Mouse (Mus musculus) thymus, postnatal 14 days (tissue): ENCODE results near the gene Pan2.

Source experiments
- DNase-seq: peaks from one replicate; pipeline ENCODE4 v3.0.0; 2021

Pan2 gene

DNA sequence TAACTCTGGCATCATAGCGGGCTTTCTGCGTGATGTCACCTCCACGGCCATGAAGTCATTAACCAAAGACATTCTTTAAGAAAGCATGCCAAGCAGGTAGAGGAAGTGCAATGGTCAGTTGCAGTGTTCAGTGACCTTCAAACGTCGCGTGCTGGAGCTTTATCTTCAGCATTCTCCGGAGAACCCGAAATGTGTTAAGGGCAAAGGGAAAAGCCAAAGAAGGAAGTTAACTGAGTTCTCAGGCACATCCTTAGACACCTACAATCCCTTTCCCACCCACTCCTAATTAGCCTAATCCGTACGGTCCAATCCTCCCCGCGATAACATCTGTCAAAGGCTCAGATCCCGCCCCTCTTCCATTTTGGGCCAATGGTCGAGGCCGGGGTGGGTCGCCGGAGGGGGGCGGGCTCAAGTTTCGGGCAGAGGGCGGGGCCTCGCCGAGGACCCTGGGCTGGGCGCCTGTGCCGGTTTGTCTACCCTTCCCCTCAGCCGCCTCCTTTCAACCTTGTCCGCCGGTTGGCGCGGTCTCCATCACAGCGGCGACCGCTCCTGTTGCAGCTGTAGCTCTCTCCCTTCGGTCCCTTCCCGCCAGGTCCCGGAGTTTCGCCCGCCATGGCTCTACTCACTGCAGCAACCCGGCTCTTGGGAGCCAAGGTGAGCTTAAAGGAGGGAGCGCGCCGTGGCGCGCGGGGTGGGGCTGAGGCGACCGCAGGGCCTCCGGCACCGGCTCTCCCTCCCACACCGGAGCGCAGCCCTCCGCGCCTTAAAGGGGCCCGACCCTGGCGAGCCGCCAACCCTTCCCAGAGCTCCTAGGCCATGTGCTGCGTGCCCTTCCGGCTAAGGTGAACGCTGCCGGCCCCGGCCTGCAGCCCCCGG, 34.4 kb downstream of the Pan2 start, which contains the start of gene Cs:
Cs (plus strand) TSS at position 429 of the 876 bp plus-strand sequence.
- peak; percentile 98 for DNase-seq

DNA sequence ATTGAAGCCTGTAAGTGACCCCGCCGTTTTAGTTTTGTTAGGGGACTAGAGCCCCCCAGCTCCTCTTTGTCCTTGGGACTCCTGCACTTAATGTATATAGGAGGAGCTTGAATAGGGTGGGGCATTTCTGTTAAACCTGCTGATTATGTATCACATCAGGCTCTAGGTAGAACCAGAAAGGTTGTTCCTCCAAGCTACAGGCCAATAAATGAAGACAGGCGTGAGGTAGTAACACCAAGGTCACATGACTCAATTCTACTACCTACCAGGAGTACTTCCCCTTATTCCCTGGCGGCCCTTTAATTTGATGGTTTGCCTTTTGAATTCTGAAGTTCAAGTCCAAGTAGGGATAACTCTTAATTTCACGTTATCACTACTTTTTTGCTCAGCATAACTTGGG, 35.3 kb downstream of the Pan2 start:
- DNase-seq, result no peak

DNA sequence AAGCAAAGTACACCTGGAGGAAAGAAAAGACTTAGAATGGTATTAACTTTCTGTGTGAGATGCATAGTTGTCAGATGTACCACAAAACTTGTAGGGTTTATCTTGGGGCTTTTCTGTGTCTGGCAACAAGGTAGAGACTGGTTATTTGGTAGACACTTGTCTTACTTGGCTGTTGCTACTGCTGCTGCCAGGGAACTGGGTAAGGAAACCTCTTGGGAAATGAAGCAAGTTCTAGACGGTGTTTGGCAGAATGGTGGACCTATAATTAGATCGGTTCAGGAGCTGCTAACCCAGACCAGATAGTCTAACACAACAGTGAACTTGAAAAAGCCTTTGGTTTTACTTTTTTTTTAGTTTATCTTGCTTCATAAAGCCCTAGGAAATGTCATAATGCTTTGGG, 35.8 kb downstream of the Pan2 start:
- DNase-seq, result no peak

DNA sequence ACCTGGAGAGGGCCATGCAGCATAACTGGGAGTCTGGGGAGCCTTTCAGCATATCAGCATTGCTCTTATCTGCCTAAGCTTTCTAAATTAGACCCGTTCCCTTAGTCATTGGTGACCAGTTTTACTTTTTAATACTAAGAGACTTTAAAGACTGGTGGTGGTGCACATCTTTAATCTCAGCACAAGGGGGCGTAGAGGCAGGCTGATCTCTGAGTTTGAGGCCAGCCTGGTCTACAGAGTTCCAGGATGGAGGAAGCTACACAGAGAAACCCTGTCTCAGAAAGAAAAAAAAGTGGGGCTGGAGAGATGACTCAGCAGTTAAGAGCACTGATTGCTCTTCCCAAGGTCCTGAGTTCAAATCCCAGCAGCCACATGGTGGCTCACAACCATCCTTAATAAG, 37.1 kb downstream of the Pan2 start:
- no peak for DNase-seq

- no peak for DNase-seq
Measured at GRCm38 (mm10) chr10:128343436-128343835, 40.3 kb downstream of the Pan2 start.

DNA sequence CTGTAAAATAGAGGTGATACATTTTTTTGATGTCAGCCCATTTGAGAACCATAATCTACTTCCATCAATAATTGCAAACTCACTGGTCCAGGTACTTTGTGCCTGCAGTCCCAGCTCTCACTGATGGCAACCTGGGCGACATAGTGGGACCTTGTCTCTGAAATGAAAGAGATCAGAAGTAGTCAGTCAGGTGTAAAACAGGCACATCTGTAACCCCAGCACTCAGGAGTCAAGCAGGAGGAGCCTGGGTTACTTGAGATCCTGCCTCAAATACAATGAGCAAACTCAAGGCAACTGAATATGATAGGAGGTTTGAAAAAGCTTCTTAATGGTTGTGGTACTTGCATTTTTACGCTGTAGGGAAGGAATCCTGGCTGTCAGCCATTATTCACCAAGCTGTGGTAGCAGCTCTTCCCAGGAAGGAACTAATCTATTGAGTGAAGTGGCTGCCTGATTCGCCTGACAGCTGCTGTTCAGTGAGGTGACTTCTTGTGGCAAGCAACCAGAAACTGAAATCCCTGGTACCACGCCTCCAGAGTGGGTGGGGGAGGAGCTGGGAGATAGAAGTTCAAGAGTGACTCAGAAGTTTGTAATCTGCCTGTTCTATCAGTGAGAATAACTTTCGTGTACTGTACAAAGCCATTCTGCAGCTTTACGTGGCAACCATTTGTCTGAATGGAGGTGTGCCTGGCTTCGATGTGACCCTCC, 41.6 kb downstream of the Pan2 start:
- DNase-seq, result peak; percentile 86

DNA sequence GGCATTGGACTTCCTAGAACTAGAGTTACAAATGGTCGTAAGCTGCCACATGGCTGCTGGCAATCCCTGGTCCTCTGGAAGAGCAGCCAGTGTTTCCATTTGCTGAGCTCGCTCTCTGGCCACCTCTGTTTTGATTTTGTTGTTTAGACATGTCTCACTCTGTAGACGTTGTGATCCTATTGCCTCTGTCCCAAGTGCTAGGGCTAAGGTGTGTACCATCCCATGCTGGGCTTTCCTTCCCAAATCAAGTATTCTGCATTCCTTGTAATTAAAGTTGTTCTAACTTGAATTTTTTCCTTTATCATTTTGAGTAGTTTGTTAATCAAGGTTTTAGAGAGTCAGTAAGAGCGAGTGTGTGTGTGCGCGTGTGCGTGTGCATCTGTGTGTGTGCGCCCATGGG, 44.4 kb downstream of the Pan2 start:
- DNase-seq, result no peak

- DNase-seq, result peak; percentile 70
Measured at GRCm38 (mm10) chr10:128358796-128359195, 55.7 kb downstream of the Pan2 start.

- DNase-seq, result no peak
Measured at GRCm38 (mm10) chr10:128359226-128359625, 56.1 kb downstream of the Pan2 start.

DNA sequence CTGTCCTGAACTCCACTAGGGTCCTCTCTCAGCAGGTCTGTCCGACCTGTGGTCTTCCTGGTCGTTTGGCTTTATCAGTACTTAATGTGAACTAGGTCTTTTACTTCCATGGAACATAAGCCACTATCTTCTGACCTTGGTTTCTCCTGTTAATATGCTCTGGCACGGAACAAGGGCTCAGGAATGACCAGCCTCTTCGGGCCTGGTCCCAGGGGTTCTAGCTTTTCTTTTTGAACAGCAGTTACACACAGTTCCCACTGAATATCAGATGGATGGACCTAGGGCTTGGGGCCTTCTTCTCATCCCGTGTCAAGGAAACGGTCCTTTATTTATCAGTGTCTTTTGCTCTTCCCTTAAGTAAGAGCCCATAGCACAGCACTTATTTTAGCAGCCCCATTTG, 58.7 kb downstream of the Pan2 start:
- no peak for DNase-seq

DNA sequence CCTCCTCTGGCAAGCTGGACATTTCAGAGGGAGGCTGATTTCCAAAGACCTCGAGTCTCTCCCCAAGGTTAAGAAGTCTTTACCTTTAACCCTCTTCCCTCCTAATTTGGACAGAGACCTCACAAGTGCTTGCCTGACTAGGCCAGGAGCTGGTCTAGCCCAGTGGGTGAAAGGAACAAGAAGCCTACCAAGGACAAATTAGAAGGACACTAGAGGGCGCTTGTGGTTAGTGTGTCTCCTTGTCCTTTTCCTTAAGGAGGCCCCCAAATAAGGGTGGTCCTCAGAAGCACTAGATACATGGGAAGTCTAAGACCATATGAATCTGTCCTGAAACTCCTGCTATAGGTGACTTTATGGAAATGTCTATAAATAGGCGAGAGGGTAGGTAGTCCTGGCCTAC, 59.4 kb downstream of the Pan2 start:
- DNase-seq, result peak; percentile 44

- no peak for DNase-seq
Measured at GRCm38 (mm10) chr10:128367899-128368401, 64.8 kb downstream of the Pan2 start.

DNA sequence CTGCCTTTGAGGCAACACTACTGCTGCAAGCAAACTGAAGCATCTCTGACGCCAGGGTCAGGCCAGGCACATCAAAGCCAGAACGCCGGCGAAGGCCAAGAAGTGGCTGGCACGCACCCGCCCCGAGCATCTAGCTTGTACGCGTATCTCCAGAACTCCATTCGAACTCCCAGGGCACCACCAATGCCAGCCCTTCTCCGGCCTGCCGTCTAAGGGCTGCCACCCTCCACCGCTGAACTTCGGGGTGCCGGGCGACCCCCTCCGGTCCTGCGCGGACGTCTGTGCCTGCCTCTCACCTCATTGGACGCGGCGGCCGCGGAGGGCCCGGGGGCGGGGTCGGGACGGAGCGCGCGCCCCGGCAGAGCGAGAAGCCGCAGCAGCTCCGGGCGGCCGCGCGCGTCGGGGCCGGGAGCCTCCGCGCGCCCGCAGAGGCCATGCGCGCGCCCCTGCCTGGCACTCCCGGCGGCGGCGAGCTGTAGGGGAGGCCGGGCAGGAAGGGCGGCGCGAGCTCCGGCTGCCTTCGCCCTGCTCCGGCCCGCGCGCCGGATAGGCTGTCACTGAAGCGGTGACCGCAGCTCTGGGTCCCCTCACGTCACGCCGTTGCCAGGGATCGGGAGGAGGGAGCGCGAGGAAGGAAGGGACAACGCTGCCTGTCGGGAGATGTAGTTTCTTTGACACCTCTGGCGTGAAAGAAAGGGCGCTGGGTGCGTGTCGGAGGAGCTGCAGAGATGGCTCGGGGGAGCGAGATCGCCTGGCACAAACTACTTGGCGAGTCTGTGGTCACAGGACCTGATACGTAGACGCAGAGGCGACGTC, 65.5 kb downstream of the Pan2 start, which contains the start of gene Coq10a:
Coq10a (minus strand) TSS at position 596 of the 816 bp plus-strand sequence.
- peak; percentile 94 for DNase-seq

- no peak for DNase-seq
Measured at GRCm38 (mm10) chr10:128369218-128369543, 66.0 kb downstream of the Pan2 start.

- no peak for DNase-seq
Measured at GRCm38 (mm10) chr10:128369599-128369998, 66.5 kb downstream of the Pan2 start.

- no peak for DNase-seq
Measured at GRCm38 (mm10) chr10:128370021-128370420, 66.9 kb downstream of the Pan2 start.

GRCm38 (mm10) chr10:128370601-128371000, 67.5 kb downstream of the Pan2 start:
- DNase-seq, result no peak
